Mouse (Mus musculus): Measurements from ENCODE around the gene Col6a6. TPM values are rescaled to one million over a fixed set of nuclear protein-coding genes. Genes with fewer than 3 reads are reported as not detected.

Gene Col6a6
- total and polyA plus RNA-seq, 3 experiments = 0.05 TPM; not detected in 2

DNA sequence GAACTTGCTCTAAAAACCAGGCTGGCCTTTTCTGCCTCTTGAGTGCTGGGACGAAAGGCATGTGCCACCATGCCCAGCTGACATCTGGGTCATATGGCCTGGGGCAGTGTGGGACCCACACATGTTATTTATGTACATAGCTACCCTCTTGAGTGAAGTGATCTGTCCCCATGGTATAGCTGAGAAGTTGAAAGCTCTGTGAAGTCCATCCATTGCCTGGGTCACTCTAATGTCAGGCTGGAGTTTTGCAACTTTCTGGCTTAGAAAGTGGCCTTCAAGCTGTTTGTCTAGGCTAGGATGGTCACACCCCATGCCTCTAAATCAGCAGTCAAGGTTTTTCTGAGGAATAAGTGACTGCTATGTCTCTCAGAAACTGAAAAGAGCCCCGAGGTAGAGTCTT is 155.9 kb downstream of the Col6a6 start:
- ATAC-seq (ENCODE audit: extremely low read depth, insufficient number of reproducible peaks, low FRiP score, poor library complexity, severe bottlenecking) = no peak
- H3K9me3 ChIP-seq (replicated peaks) = no peaks in the 10 kb centered on the region
- peaks cover 85% of the 10 kb centered on the region for H3K36me3 ChIP-seq (replicated peaks)

DNA sequence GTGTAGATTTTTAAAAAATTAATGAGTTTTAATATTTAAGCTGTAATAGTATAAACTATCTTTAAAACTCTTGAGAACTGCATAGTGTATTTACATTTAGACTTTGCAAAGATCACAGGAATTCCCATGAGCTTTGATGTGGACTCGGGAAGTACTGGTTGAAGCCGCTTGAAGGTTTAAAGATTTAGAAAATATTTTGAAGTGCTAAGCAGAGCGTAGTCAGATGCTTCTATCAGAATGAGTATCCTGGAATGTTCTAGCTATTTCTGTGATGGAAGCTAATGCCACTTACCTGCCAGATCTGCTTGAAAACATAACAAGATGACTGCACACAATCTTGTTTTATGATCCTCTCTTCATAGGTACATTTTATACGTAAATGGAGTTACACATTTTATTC is 157.0 kb downstream of the Col6a6 start:
- ATAC-seq (ENCODE audit: extremely low read depth, insufficient number of reproducible peaks, low FRiP score, poor library complexity, severe bottlenecking) (no peak), DNase-seq (ENCODE audit: low spot score) (no peak)
- Histone ChIP-seq H3K27me3 (ENCODE audit: insufficient read depth, low read length) (no peaks in the 10 kb centered on the region), H3K4me1 (ENCODE audit: insufficient read depth, low read depth, low read length) (peaks cover 3% of the 10 kb centered on the region; the same call in 1 of the 2 replicates), H3K9me3 (replicated peaks) (no peaks in the 10 kb centered on the region), H3K4me3 (ENCODE audit: low read depth, low read length) (no peak overlapping the region), H3K36me3 (replicated peaks) (peaks cover 83% of the 10 kb centered on the region)
- TF ChIP-seq POLR2AphosphoS5 (IDR thresholded peaks at IDR 0.05; ENCODE audit: insufficient replicate concordance, low read depth, low read length) (no peak), GATA1 (IDR thresholded peaks at IDR 0.05; ENCODE audit: borderline replicate concordance, low read length) (no peak), GATA2 (IDR thresholded peaks at IDR 0.05; ENCODE audit: borderline replicate concordance, low read depth, low read length) (no peak), CTCF (IDR thresholded peaks at IDR 0.05; ENCODE audit: low read depth, low read length) (no peak), TAL1 (conservative IDR thresholded peaks at IDR 0.05; ENCODE audit: low read depth, low read length) (no peak)

More for the DNA sequence above, 155.9 kb downstream of the Col6a6 start:
- peaks cover 3% of the 10 kb centered on the region; the same call in 1 of the 2 replicates for H3K4me1 ChIP-seq (ENCODE audit: insufficient read depth, low read depth, low read length)
- no peak overlapping the region for H3K4me3 ChIP-seq (ENCODE audit: low read depth, low read length)
- DNase-seq (ENCODE audit: low spot score) = no peak
- H3K27me3 ChIP-seq (ENCODE audit: insufficient read depth, low read length) = no peaks in the 10 kb centered on the region
- TF ChIP-seq POLR2AphosphoS5 (IDR thresholded peaks at IDR 0.05; ENCODE audit: insufficient replicate concordance, low read depth, low read length) (no peak), GATA1 (IDR thresholded peaks at IDR 0.05; ENCODE audit: borderline replicate concordance, low read length) (no peak), CTCF (IDR thresholded peaks at IDR 0.05; ENCODE audit: low read depth, low read length) (no peak), TAL1 (conservative IDR thresholded peaks at IDR 0.05; ENCODE audit: low read depth, low read length) (no peak), GATA2 (IDR thresholded peaks at IDR 0.05; ENCODE audit: borderline replicate concordance, low read depth, low read length) (no peak)

DNA sequence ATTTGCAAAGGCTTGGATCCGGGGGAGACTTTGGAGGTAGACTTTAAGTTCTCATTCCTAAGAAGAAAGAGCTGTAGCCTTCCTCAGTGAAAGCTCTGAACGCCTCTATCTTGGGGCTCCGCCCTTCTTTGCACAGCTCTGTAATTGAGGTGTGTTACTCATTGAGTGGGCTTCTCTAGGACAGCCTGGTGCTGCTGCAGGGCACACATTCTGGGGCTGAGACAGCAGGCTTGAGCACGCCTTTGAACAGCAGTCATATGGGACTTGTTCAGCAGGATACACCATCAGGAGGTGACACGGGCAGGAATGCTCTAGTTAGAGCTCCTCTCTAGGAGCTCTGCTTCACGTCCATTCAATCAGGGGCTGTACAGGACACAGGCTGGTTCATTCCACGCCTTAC is 162.7 kb downstream of the Col6a6 start:
- no peak for ATAC-seq (ENCODE audit: extremely low read depth, insufficient number of reproducible peaks, low FRiP score, poor library complexity, severe bottlenecking)
- no peak for DNase-seq (ENCODE audit: low spot score)
- no peaks in the 10 kb centered on the region for H3K27me3 ChIP-seq (ENCODE audit: insufficient read depth, low read length)
- TF ChIP-seq GATA1 (IDR thresholded peaks at IDR 0.05; ENCODE audit: borderline replicate concordance, low read length) (no peak), GATA2 (IDR thresholded peaks at IDR 0.05; ENCODE audit: borderline replicate concordance, low read depth, low read length) (no peak), TAL1 (conservative IDR thresholded peaks at IDR 0.05; ENCODE audit: low read depth, low read length) (no peak), CTCF (IDR thresholded peaks at IDR 0.05; ENCODE audit: low read depth, low read length) (no peak)
- no peak overlapping the region for H3K4me3 ChIP-seq (ENCODE audit: low read depth, low read length)
- no peaks in the 10 kb centered on the region for H3K9me3 ChIP-seq (replicated peaks)
- no peaks in the 10 kb centered on the region for H3K4me1 ChIP-seq (ENCODE audit: insufficient read depth, low read depth, low read length)
- peaks cover 90% of the 10 kb centered on the region for H3K36me3 ChIP-seq (replicated peaks)

DNA sequence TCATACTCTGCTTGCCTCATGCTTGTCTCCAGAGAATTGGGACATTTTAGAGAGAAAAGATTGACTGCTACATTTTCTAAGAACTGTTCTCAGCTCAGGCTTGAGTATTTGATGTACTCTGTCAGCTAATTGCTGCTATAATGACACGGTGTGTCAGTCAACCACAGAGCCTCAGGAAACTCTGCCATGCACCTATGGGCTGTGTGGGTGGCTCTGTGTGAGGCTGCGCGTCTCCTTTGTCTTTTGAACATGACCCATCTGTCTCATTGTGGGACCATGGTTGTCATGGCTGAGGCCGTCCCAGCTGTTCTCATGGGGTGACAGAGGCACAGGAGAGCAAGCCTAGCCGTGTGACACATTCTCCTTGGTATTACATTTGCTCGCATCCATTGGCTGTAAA is 168.1 kb downstream of the Col6a6 start:
- no peaks in the 10 kb centered on the region for H3K9me3 ChIP-seq (replicated peaks)
- H3K36me3 ChIP-seq (replicated peaks) = peaks cover 86% of the 10 kb centered on the region
- H3K4me3 ChIP-seq (ENCODE audit: low read depth, low read length) = no peak overlapping the region
- DNase-seq (ENCODE audit: low spot score) (no peak), ATAC-seq (ENCODE audit: extremely low read depth, insufficient number of reproducible peaks, low FRiP score, poor library complexity, severe bottlenecking) (no peak)
- H3K27me3 ChIP-seq (ENCODE audit: insufficient read depth, low read length) = no peaks in the 10 kb centered on the region
- TF ChIP-seq GATA1 (IDR thresholded peaks at IDR 0.05; ENCODE audit: borderline replicate concordance, low read length) (no peak), GATA2 (IDR thresholded peaks at IDR 0.05; ENCODE audit: borderline replicate concordance, low read depth, low read length) (no peak), TAL1 (conservative IDR thresholded peaks at IDR 0.05; ENCODE audit: low read depth, low read length) (no peak), POLR2AphosphoS5 (IDR thresholded peaks at IDR 0.05; ENCODE audit: insufficient replicate concordance, low read depth, low read length) (no peak), CTCF (IDR thresholded peaks at IDR 0.05; ENCODE audit: low read depth, low read length) (no peak)
- H3K4me1 ChIP-seq (ENCODE audit: insufficient read depth, low read depth, low read length) = no peaks in the 10 kb centered on the region

DNA sequence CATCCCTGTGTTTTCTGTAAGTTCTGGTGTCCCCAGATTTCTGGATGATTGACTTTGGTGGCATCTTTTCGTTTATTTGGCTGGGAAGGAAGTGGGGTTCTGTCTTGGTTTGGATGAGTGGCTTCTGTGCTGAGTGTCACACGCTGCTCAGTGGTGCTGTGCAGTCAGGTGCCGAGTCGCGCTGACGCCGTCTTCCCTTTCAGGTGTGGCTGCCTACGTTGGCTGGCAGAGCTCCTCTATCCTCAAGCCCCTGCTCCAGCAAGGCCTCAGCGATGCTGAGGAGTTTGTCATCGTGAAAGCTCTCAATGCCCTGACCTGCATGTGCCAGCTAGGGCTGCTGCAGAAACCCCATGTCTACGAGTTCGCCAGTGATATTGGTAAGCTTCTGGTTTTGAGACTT is 169.7 kb downstream of the Col6a6 start:
- no peaks in the 10 kb centered on the region for H3K27me3 ChIP-seq (ENCODE audit: insufficient read depth, low read length)
- TF ChIP-seq GATA2 (IDR thresholded peaks at IDR 0.05; ENCODE audit: borderline replicate concordance, low read depth, low read length) = no peak
- no peak for TF ChIP-seq CTCF (IDR thresholded peaks at IDR 0.05; ENCODE audit: low read depth, low read length)
- TF ChIP-seq GATA1 (IDR thresholded peaks at IDR 0.05; ENCODE audit: borderline replicate concordance, low read length) = no peak
- TF ChIP-seq TAL1 (conservative IDR thresholded peaks at IDR 0.05; ENCODE audit: low read depth, low read length) = no peak
- no peak for TF ChIP-seq POLR2AphosphoS5 (IDR thresholded peaks at IDR 0.05; ENCODE audit: insufficient replicate concordance, low read depth, low read length)
- no peak overlapping the region for H3K4me3 ChIP-seq (ENCODE audit: low read depth, low read length)
- DNase-seq (ENCODE audit: low spot score) (no peak), ATAC-seq (ENCODE audit: extremely low read depth, insufficient number of reproducible peaks, low FRiP score, poor library complexity, severe bottlenecking) (no peak)
- no peaks in the 10 kb centered on the region for H3K4me1 ChIP-seq (ENCODE audit: insufficient read depth, low read depth, low read length)
- peaks cover 85% of the 10 kb centered on the region for H3K36me3 ChIP-seq (replicated peaks)
- no peaks in the 10 kb centered on the region for H3K9me3 ChIP-seq (replicated peaks)

DNA sequence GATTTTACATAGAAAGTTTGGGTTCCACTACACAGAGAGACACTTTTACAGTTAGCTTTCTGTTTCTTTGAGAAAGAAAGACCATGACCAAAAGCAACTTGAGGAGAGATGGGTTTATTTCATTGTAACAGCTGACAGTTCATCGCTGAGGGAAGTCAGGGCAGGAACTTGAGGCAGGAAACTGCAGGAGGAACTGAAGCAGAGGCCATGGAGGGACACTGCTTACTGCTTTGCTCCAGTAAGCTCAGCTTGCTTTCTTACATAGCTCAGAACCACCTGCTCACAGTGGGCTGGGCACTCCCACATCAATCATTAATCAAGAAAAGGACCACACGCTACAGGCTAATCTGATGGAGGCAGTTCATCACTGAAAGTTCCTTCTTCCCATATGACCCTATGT is 171.8 kb downstream of the Col6a6 start:
- peaks cover 86% of the 10 kb centered on the region for H3K36me3 ChIP-seq (replicated peaks)
- ATAC-seq (ENCODE audit: extremely low read depth, insufficient number of reproducible peaks, low FRiP score, poor library complexity, severe bottlenecking) = no peak

More for the DNA sequence above, 171.8 kb downstream of the Col6a6 start:
- H3K27me3 ChIP-seq (ENCODE audit: insufficient read depth, low read length) = no peaks in the 10 kb centered on the region
- no peaks in the 10 kb centered on the region; the same call in 1 of the 2 replicates for H3K4me1 ChIP-seq (ENCODE audit: insufficient read depth, low read depth, low read length)
- TF ChIP-seq CTCF (IDR thresholded peaks at IDR 0.05; ENCODE audit: low read depth, low read length) = no peak
- TF ChIP-seq GATA2 (IDR thresholded peaks at IDR 0.05; ENCODE audit: borderline replicate concordance, low read depth, low read length) = no peak
- no peak for TF ChIP-seq GATA1 (IDR thresholded peaks at IDR 0.05; ENCODE audit: borderline replicate concordance, low read length)
- TF ChIP-seq TAL1 (conservative IDR thresholded peaks at IDR 0.05; ENCODE audit: low read depth, low read length) = no peak
- no peak for TF ChIP-seq POLR2AphosphoS5 (IDR thresholded peaks at IDR 0.05; ENCODE audit: insufficient replicate concordance, low read depth, low read length)
- no peaks in the 10 kb centered on the region for H3K9me3 ChIP-seq (replicated peaks)
- no peak for DNase-seq (ENCODE audit: low spot score)
- H3K4me3 ChIP-seq (ENCODE audit: low read depth, low read length) = no peak overlapping the region

All from G1E (cell line).